Mouse (Mus musculus) kidney, embryonic 16.5 days (tissue): ENCODE data around the gene Dnm3. TPM values are rescaled to one million over a fixed set of nuclear protein-coding genes. Genes with fewer than 3 reads are reported as not detected.

Experiments used
- ATAC-seq: fragments of 200-750 bp; cut with Nextera tagmentation; 2 replicates; pipeline ENCODE4 v1.8.0; 2017; ENCODE audit warnings: moderate TSS enrichment; ENCODE audit not compliant: low FRiP score, low TSS enrichment
- H3K27ac ChIP-seq: fragments of 300-500 bp; sonication (generic); 2 replicates; pipeline ENCODE4 v1.5.1; 2014; ENCODE audit warnings: low read length
- H3K27me3 ChIP-seq: fragments of 300-500 bp; sonication (generic); 2 replicates; pipeline ENCODE4 v1.6.1; 2014; ENCODE audit warnings: low read length, control low read depth, mixed read lengths; ENCODE audit not compliant: insufficient read depth
- H3K36me3 ChIP-seq: fragments of 300-500 bp; sonication (generic); 2 replicates; pipeline ENCODE4 v1.6.1; 2014; ENCODE audit warnings: low read length, control low read depth, mixed read lengths; ENCODE audit not compliant: insufficient read depth
- H3K4me1 ChIP-seq: fragments of 300-500 bp; sonication (generic); 2 replicates; pipeline ENCODE4 v1.6.1; 2014; ENCODE audit warnings: low read length, control low read depth, mixed read lengths; ENCODE audit not compliant: insufficient read depth
- H3K4me2 ChIP-seq: fragments of 300-500 bp; sonication (generic); replicated peaks from 2 replicates; pipeline ENCODE4 v1.6.1; 2014; ENCODE audit warnings: low read depth, low read length
- H3K4me3 ChIP-seq: fragments of 300-500 bp; sonication (generic); 2 replicates; pipeline ENCODE4 v1.5.1; 2014; ENCODE audit warnings: mild to moderate bottlenecking, low read length
- H3K9ac ChIP-seq: fragments of 300-500 bp; sonication (generic); replicated peaks from 2 replicates; pipeline ENCODE4 v1.6.1; 2014; ENCODE audit warnings: low read length
- H3K9me3 ChIP-seq: fragments of 300-500 bp; sonication (generic); 2 replicates; pipeline ENCODE4 v1.6.1; 2016; ENCODE audit warnings: low read length, control low read depth
- WGBS: fragments of 180-500 bp; shearing (Covaris S2); extraction: QIAGEN DNeasy Blood & Tissue Kit; methylation state at CpG from one replicate; pipeline ENCODE4 v1.1.7; 2014; 5-methylcytosine and 5-hydroxymethylcytosine counted together
- microRNA counts: library from miRNA; unstranded; fragments of <30 nt; microRNA quantifications from one replicate; lab custom pipeline; 2016
- microRNA-seq: library from miRNA; unstranded; fragments of <30 nt; microRNA quantifications from one replicate; pipeline ENCODE4, GENCODE M21; 2016
- polyA plus RNA-seq: library from polyadenylated mRNA; unstranded; fragments of >200 nt; fragmentation: Nextera tagmentation; extraction: Ambion mirVana; gene quantifications from 2 replicates; pipeline ENCODE4 v1.2.1, GENCODE M21; 2015

Gene Dnm3
- polyA plus RNA-seq, 1 experiment from 2014 or later, result 6.8 TPM

DNA sequence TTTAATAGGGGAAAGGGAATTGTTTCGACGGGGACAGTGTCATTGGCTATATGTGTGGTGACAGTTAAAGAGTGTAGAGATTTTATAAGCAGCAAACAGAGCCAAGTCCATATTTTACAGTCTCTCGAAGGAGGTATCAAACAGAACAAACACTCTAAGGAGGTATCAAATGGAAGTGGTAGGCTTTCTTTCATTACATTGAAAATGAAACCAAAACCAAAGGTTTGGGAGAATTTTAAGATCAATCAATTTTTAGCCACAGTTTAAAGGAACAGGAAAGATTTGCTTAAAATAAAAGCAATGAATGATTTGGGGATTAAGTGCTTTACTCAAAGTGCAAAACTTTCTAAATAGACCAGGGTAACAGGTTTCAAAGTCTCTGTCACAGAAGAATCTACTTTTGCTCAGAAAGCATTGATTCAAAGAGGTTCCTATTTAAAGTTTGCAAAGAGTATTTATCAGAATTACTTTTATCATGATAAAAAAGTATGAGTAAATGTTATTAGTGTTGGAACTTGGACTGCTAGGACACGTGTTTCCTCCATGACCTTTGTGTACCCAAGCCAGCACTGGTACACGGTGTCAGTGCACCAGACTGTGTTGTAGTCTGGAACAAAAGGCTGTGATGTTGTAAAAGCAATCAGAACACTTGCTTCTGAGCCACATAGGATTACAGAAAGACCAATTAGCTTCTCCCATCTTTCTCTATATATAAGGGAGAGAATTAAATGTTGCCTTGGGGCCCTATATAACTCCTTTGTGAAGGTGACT is 526.6 kb downstream of the Dnm3 start:
- Histone ChIP-seq H3K9ac (no peak overlapping the region), H3K4me3 (no peak overlapping the region), H3K36me3 (no peaks in the 10 kb centered on the region), H3K27me3 (no peaks in the 10 kb centered on the region), H3K4me1 (no peaks in the 10 kb centered on the region; the same call in 1 of the 2 replicates), H3K4me2 (no peak overlapping the region), H3K9me3 (no peaks in the 10 kb centered on the region), H3K27ac (no peak overlapping the region)
- ATAC-seq, result no peak
- 66% methylated on average over 5 of the region's 5 CpGs for WGBS

DNA sequence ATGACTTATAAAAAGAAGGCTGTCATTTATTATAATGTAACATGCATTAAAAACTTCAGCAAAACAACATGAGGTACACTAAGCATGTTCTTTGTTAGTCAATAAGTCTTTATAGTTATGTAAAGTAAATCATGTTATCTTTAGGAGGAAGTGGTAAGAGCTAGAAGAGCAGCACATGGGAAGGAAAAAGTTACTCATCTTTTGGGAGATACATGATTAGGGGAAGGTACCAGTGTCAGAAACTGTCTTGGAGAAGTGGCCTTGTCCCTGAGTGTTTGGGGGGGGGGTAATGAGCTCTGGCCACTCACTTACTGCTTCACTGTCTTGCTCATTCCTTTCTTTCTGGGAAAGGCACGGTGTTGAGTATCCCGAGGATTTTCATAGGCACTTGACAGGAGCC is 535.8 kb downstream of the Dnm3 start:
- 89% methylated on average over 2 of the region's 2 CpGs for WGBS

More for the DNA sequence above, 535.8 kb downstream of the Dnm3 start:
- Histone ChIP-seq H3K36me3 (no peaks in the 10 kb centered on the region), H3K27ac (no peak overlapping the region), H3K4me1 (no peaks in the 10 kb centered on the region), H3K4me3 (no peak overlapping the region), H3K27me3 (no peaks in the 10 kb centered on the region), H3K9ac (no peak overlapping the region), H3K9me3 (no peaks in the 10 kb centered on the region), H3K4me2 (no peak overlapping the region)
- no peak for ATAC-seq

MicroRNAs encoded within 50 kb of the gene (microRNA counts, 519-probe panel; counts per million panel counts)
- microRNA mmu-miR-199a-3p (lab: Ali Mortazavi, UCI) (5,094 counts per million, percentile 97 among the panel's probes with 10 or more counts), microRNA mmu-miR-199a-5p (lab: Ali Mortazavi, UCI) (5,250 counts per million, percentile 97 among the panel's probes with 10 or more counts), microRNA mmu-miR-214 (lab: Ali Mortazavi, UCI) (3,441 counts per million, percentile 79 among the panel's probes with 10 or more counts)

Small RNA genes lying within 50 kb of the gene (microRNA-seq; reads per million reads assigned to microRNA genes)
- gene Mir199a-2, result 73.4 reads per million, percentile 52 among the genes with 10 or more reads in this experiment
- gene Mir214, result 4,795 reads per million, percentile 92 among the genes with 10 or more reads in this experiment

Other genes with a start within 250 kb of the Dnm3 start
- 24.7 and 26.8 TPM in 2 replicates for gene Mettl13, start 70.5 kb upstream of the Dnm3 start, polyA plus RNA-seq
- gene Vamp4, start 92.5 kb upstream of the Dnm3 start, polyA plus RNA-seq, result 51.3 and 52.6 TPM in 2 replicates
- 0.17 TPM in 2 replicates for gene Myoc, start 161.1 kb upstream of the Dnm3 start, polyA plus RNA-seq
- not detected in 2 replicates for gene Myocos, start 180.2 kb upstream of the Dnm3 start, polyA plus RNA-seq